ENCODE assay signal across 13 mouse cellular contexts in genomic region chr2:166575419-166575818, GRCm38 (mm10).
A peak's percentile ranks its signal among the peaks of the same experiment; 100 is the strongest.
DNase-seq lines count a peak whose midpoint lies in the region; ATAC-seq and TF ChIP-seq lines count a peak whose summit lies in the region.
"Had no signal": no experiment of that assay in that cellular context is flagged by ENCODE, and none has a peak within 500 bp of the region (broad histone marks: within the 10 kb centered on the region; RNA-seq: fewer than 3 reads in every experiment).

No protein-coding gene starts in this region.

- TF ChIP-seq CTCF in gastrocnemius, adult 2 months (IDR thresholded peaks at IDR 0.05), result no peak

- no peak overlapping the region for H3K9ac ChIP-seq in neural tube, embryonic 13.5 days
- H3K9ac ChIP-seq in forebrain, embryonic 12.5 days, result peak overlapping the region; percentile 12; the same call in 1 of the 2 replicates
- H3K9ac ChIP-seq: hindbrain, embryonic 14.5 days; liver, embryonic 15.5 days; stomach, embryonic 15.5 days had no signal

- H3K4me3 ChIP-seq in gastrocnemius, adult 2 months, result no peak overlapping the region
- no peak overlapping the region for H3K4me3 ChIP-seq in neural tube, embryonic 13.5 days
- no peak overlapping the region for H3K4me3 ChIP-seq in forebrain, embryonic 12.5 days (replicated peaks)
- H3K4me3 ChIP-seq: erythroblast, embryonic 14.5 days; liver, embryonic 15.5 days; stomach, embryonic 15.5 days had no signal

- H3K4me2 ChIP-seq in neural tube, embryonic 13.5 days, result no peak overlapping the region
- no peak overlapping the region for H3K4me2 ChIP-seq in forebrain, embryonic 12.5 days
- H3K4me2 ChIP-seq: hindbrain, embryonic 14.5 days; liver, embryonic 15.5 days; stomach, embryonic 15.5 days had no signal

- no peaks in the 10 kb centered on the region for H3K27me3 ChIP-seq in neural tube, embryonic 13.5 days
- no peaks in the 10 kb centered on the region for H3K27me3 ChIP-seq in forebrain, embryonic 12.5 days
- H3K27me3 ChIP-seq: liver, embryonic 15.5 days; stomach, embryonic 15.5 days had no signal

- H3K4me1 ChIP-seq in neural tube, embryonic 13.5 days (replicated peaks), result no peaks in the 10 kb centered on the region
- H3K4me1 ChIP-seq in forebrain, embryonic 12.5 days, result no peaks in the 10 kb centered on the region
- H3K4me1 ChIP-seq: stomach, embryonic 15.5 days had no signal

- intact Hi-C loops in gastrocnemius, adult 2 months (cut with DNase I), result loop anchor here (2.0 kb wide), 1 partner anchor 281 kb away; no protein-coding TSS in a partner anchor

- no peaks in the 10 kb centered on the region for H3K9me3 ChIP-seq in neural tube, embryonic 13.5 days
- H3K9me3 ChIP-seq in forebrain, embryonic 12.5 days, result no peaks in the 10 kb centered on the region
- H3K9me3 ChIP-seq: liver, embryonic 15.5 days; stomach, embryonic 15.5 days had no signal

- ATAC-seq in neural tube, embryonic 13.5 days (ENCODE audit: low read depth), result 0 out of 2 replicates have a peak, but pooled peaks have one; percentile 9
- peak; percentile 51 for ATAC-seq in forebrain, embryonic 12.5 days (ENCODE audit: low FRiP score)
- ATAC-seq in CD4-positive, CD25-positive, alpha-beta regulatory T cell, adult 4 months, result no peak

- peak; percentile 60 for DNase-seq in gastrocnemius, adult 2 months
- DNase-seq in gastrocnemius, adult 18-20 months (ENCODE audit: low spot score), result no peak
- no peak for DNase-seq in neural tube, embryonic 10.5 days (ENCODE audit: extremely low spot score, low spot score)
- DNase-seq in adrenal gland, postnatal 10 days, result no peak
- no peak for DNase-seq in testis, postnatal 14 days (ENCODE audit: low spot score)
- DNase-seq: right cerebral cortex, postnatal 25 days had no signal

- H3K36me3 ChIP-seq in neural tube, embryonic 13.5 days, result peaks cover 47% of the 10 kb centered on the region
- peaks cover 50% of the 10 kb centered on the region for H3K36me3 ChIP-seq in forebrain, embryonic 12.5 days (replicated peaks)
- H3K36me3 ChIP-seq: stomach, embryonic 15.5 days had no signal

- 57% methylated on average over 17 of the region's 17 CpGs for WGBS in neural tube, embryonic 13.5 days
- 66% methylated on average over 16 of the region's 17 CpGs for WGBS in forebrain, embryonic 12.5 days

- H3K27ac ChIP-seq in gastrocnemius, adult 2 months, result peak overlapping the region; percentile 49; the same call in 1 of the 2 replicates
- H3K27ac ChIP-seq in neural tube, embryonic 13.5 days (replicated peaks), result peak overlapping the region; percentile 42; the same call in 1 of the 2 replicates
- peak overlapping the region; percentile 61; the same call in 1 of the 2 replicates for H3K27ac ChIP-seq in forebrain, embryonic 12.5 days
- H3K27ac ChIP-seq: hindbrain, embryonic 14.5 days; liver, embryonic 15.5 days; stomach, embryonic 15.5 days had no signal
